Mouse (Mus musculus) c-Kit-positive CD71-positive TER-119-positive erythroid progenitor cells, embryonic 14.5 days (primary cell): ENCODE measurements at regions not wholly inside any gene's neighbourhood (a gene's known extent, or its start where the extent isn't known, plus 50 kb on each side); places are given as distances from the start of the nearest gene placed in this dataset.

ENCODE experiments used
- DNase-seq: peaks from one replicate; pipeline ENCODE4 v3.0.0-alpha.2; 2013; ENCODE audit warnings: low spot score

GRCm38 (mm10) chr13:101017041-101017440 lies 183.8 kb upstream of the Slc30a5 start:
- DNase-seq, result no peak

- no peak for DNase-seq
Measured at GRCm38 (mm10) chr13:101016181-101016580, 183.0 kb upstream of the Slc30a5 start.

GRCm38 (mm10) chr13:101015435-101015834 lies 182.2 kb upstream of the Slc30a5 start:
- DNase-seq, result no peak

- no peak for DNase-seq
Measured at GRCm38 (mm10) chr13:101013604-101014003, 180.4 kb upstream of the Slc30a5 start.

- no peak for DNase-seq
Measured at GRCm38 (mm10) chr13:100990646-100991045, 157.4 kb upstream of the Slc30a5 start.

GRCm38 (mm10) chr13:100988671-100989531 lies 155.7 kb upstream of the Slc30a5 start:
- DNase-seq, result no peak

GRCm38 (mm10) chr13:100988116-100988515 lies 154.9 kb upstream of the Slc30a5 start:
- DNase-seq, result no peak

GRCm38 (mm10) chr13:100975741-100976140 lies 142.5 kb upstream of the Slc30a5 start:
- no peak for DNase-seq

GRCm38 (mm10) chr13:100971080-100972017 lies 138.1 kb upstream of the Slc30a5 start:
- DNase-seq, result no peak

- DNase-seq, result no peak
Measured at GRCm38 (mm10) chr13:100962811-100963540, 129.7 kb upstream of the Slc30a5 start.

- DNase-seq, result no peak
Measured at GRCm38 (mm10) chr13:100954598-100955251, 121.5 kb upstream of the Slc30a5 start.

- DNase-seq, result no peak
Measured at GRCm38 (mm10) chr13:100954106-100954505, 120.9 kb upstream of the Slc30a5 start.

GRCm38 (mm10) chr13:100951185-100951508 lies 117.9 kb upstream of the Slc30a5 start:
- no peak for DNase-seq

GRCm38 (mm10) chr13:100950348-100951184 lies 117.3 kb upstream of the Slc30a5 start:
- no peak for DNase-seq

GRCm38 (mm10) chr13:100943206-100943848 lies 110.1 kb upstream of the Slc30a5 start:
- DNase-seq, result no peak

GRCm38 (mm10) chr13:100940791-100941190 lies 107.6 kb upstream of the Slc30a5 start:
- DNase-seq, result no peak

- peak; percentile 21 for DNase-seq
Measured at GRCm38 (mm10) chr13:100939677-100940076, 106.5 kb upstream of the Slc30a5 start.

GRCm38 (mm10) chr13:100933265-100933664 lies 100.0 kb upstream of the Slc30a5 start:
- DNase-seq, result no peak

- DNase-seq, result no peak
Measured at GRCm38 (mm10) chr13:100899566-100899965, 66.3 kb upstream of the Slc30a5 start.

GRCm38 (mm10) chr13:100893871-100894270 lies 60.6 kb upstream of the Slc30a5 start:
- DNase-seq, result no peak
